Mouse (Mus musculus): Measurements from ENCODE around the gene Cbr4. TPM values are rescaled to one million over a fixed set of nuclear protein-coding genes. Genes with fewer than 3 reads are reported as not detected.
A peak's percentile ranks its signal among the peaks of the same experiment; 100 is the strongest.

The Cbr4 gene
- 14.8 TPM for polyA plus RNA-seq (2012; fragmentation: generic; extraction: Trizol)

DNA sequence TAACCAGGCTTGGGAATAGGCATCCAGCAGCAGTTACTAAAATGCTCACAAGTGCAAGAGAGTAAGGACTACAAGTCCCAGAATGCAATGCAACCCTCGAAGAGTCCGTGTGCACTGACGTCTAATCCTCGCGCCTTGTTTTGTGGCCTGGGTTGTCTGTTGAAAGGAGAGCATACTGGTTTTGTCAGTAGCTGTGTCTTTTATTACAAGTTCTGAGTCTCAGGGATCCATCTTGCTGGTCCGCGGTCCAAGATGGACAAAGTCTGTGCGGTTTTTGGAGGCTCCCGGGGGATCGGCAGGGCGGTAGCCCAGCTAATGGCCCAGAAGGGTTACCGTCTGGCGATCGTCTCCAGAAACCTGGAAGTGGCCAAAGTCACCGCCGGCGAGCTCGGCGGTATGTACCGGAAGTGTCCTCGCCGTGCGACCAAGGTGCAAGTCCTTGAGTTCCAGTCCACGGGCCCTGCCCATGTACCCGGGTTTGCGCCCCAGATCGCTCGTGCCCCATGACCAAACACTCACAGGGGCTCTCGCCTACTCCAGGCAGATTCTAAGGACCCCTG is at the start of gene Cbr4:
Gene Cbr4, plus strand, starts transcription at position 138 of the 560 bp plus-strand sequence.
- no peaks in the 10 kb centered on the region for H3K79me2 ChIP-seq (ENCODE audit: control insufficient read depth, insufficient read depth)
- TF ChIP-seq MYOG (IDR thresholded peaks at IDR 0.05; ENCODE audit: control insufficient read depth in 1 of 3, insufficient read depth in 1 of 3, insufficient read length in 2 of 3, low read depth in 2 of 3) (no peak), USF1 (IDR thresholded peaks at IDR 0.05; ENCODE audit: low read depth) (no peak), TCF12 (IDR thresholded peaks at IDR 0.05; ENCODE audit: insufficient read depth, poor library complexity, severe bottlenecking) (no peak), POLR2AphosphoS2 (IDR thresholded peaks at IDR 0.05; ENCODE audit: insufficient read length, low read depth) (peak; percentile 48), E2F4 (IDR thresholded peaks at IDR 0.05; ENCODE audit: insufficient read depth) (no peak), POLR2A (IDR thresholded peaks at IDR 0.05; ENCODE audit: insufficient read length, low read depth) (peak; percentile 40), MAX (IDR thresholded peaks at IDR 0.05; ENCODE audit: low read depth) (peak; percentile 21), REST (IDR thresholded peaks at IDR 0.05; ENCODE audit: insufficient read depth, insufficient read length) (no peak), MYOD1 (IDR thresholded peaks at IDR 0.05; ENCODE audit: control insufficient read depth in 1 of 3, insufficient read length in 2 of 3, low read depth in 2 of 3) (no peak), CEBPB (IDR thresholded peaks at IDR 0.05; ENCODE audit: insufficient read depth, poor library complexity, severe bottlenecking) (no peak), TCF3 (IDR thresholded peaks at IDR 0.05; ENCODE audit: insufficient read length, low read depth) (no peak), SRF (IDR thresholded peaks at IDR 0.05; ENCODE audit: control insufficient read depth, insufficient read length, low read depth) (peak; percentile 74)
- H3K27me3 ChIP-seq (ENCODE audit: control insufficient read depth, insufficient read depth, insufficient read length): peaks cover 2% of the 10 kb centered on the region
- H3K4me2 ChIP-seq (ENCODE audit: low read depth): peak within 1 kb of the TSS; percentile 65
- peak within 1 kb of the TSS; percentile 72 for H3K4me3 ChIP-seq
- peaks cover 3% of the 10 kb centered on the region for H3K36me3 ChIP-seq (ENCODE audit: control insufficient read depth, insufficient read depth)
- H3ac ChIP-seq (ENCODE audit: control insufficient read depth, insufficient read length): peak within 1 kb of the TSS; percentile 11

DNA sequence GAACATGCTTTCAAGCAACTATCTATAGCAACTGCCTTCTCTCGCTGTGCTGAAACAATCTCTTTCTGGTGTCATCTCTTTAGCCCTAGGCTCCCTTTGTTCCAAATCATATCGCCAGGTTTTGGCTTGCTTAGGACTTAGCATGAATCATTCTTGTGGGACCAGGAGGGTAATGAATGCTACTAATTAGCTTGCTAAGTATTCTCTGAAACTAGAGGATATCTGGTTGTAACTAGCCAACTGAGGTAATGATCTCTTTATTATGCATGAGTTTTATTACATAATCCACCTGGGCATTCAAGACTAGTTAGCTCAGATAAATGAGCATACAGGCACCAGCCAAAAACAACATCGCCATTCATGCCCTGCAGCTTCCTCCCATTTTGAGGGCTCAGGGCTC is 44.5 kb upstream of the Cbr4 start:
- H3K79me2 ChIP-seq (ENCODE audit: control insufficient read depth, insufficient read depth): no peaks in the 10 kb centered on the region
- no peaks in the 10 kb centered on the region for H3K27me3 ChIP-seq (ENCODE audit: control insufficient read depth, insufficient read depth, insufficient read length)
- no peaks in the 10 kb centered on the region for H3K36me3 ChIP-seq (ENCODE audit: control insufficient read depth, insufficient read depth)
- TF ChIP-seq SRF (IDR thresholded peaks at IDR 0.05; ENCODE audit: control insufficient read depth, insufficient read length, low read depth) (no peak), MAX (IDR thresholded peaks at IDR 0.05; ENCODE audit: low read depth) (no peak), TCF3 (IDR thresholded peaks at IDR 0.05; ENCODE audit: insufficient read length, low read depth) (no peak), POLR2A (IDR thresholded peaks at IDR 0.05; ENCODE audit: insufficient read length, low read depth) (no peak), TCF12 (IDR thresholded peaks at IDR 0.05; ENCODE audit: insufficient read depth, poor library complexity, severe bottlenecking) (no peak), USF1 (IDR thresholded peaks at IDR 0.05; ENCODE audit: low read depth) (no peak), E2F4 (IDR thresholded peaks at IDR 0.05; ENCODE audit: insufficient read depth) (no peak), CEBPB (IDR thresholded peaks at IDR 0.05; ENCODE audit: insufficient read depth, poor library complexity, severe bottlenecking) (no peak), MYOG (IDR thresholded peaks at IDR 0.05; ENCODE audit: control insufficient read depth in 1 of 3, insufficient read depth in 1 of 3, insufficient read length in 2 of 3, low read depth in 2 of 3) (no peak), REST (IDR thresholded peaks at IDR 0.05; ENCODE audit: insufficient read depth, insufficient read length) (no peak), MYOD1 (IDR thresholded peaks at IDR 0.05; ENCODE audit: control insufficient read depth in 1 of 3, insufficient read length in 2 of 3, low read depth in 2 of 3) (no peak), POLR2AphosphoS2 (IDR thresholded peaks at IDR 0.05; ENCODE audit: insufficient read length, low read depth) (no peak)
- no peak overlapping the region for H3K4me2 ChIP-seq (ENCODE audit: low read depth)
- H3ac ChIP-seq (ENCODE audit: control insufficient read depth, insufficient read length): no peak overlapping the region
- H3K4me3 ChIP-seq: no peak overlapping the region

DNA sequence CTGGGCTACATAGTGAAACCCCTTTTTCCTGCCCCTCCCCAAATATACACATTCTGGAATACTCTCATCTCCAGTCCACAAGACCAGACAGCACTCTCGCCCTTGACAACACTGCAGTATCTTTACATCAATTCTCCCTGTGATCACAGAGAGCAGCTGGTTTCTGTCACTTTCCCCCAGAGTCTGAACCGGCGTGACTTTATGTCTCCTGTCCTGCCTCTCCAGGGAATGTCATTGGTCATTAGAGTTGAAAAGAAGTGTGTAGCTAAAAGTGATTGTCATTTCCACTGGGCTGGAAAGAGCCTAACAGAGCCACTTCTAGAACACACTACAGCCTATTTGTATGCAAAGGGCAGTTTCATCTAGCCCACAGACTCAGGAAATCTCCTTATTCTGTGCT is 43.2 kb upstream of the Cbr4 start:
- Histone ChIP-seq H3K27me3 (ENCODE audit: control insufficient read depth, insufficient read depth, insufficient read length) (no peaks in the 10 kb centered on the region), H3ac (ENCODE audit: control insufficient read depth, insufficient read length) (no peak overlapping the region), H3K36me3 (ENCODE audit: control insufficient read depth, insufficient read depth) (no peaks in the 10 kb centered on the region), H3K4me2 (ENCODE audit: low read depth) (no peak overlapping the region), H3K79me2 (ENCODE audit: control insufficient read depth, insufficient read depth) (no peaks in the 10 kb centered on the region), H3K4me3 (no peak overlapping the region)
- TF ChIP-seq MYOD1 (IDR thresholded peaks at IDR 0.05; ENCODE audit: control insufficient read depth in 1 of 3, insufficient read length in 2 of 3, low read depth in 2 of 3) (no peak), MYOG (IDR thresholded peaks at IDR 0.05; ENCODE audit: control insufficient read depth in 1 of 3, insufficient read depth in 1 of 3, insufficient read length in 2 of 3, low read depth in 2 of 3) (no peak), TCF3 (IDR thresholded peaks at IDR 0.05; ENCODE audit: insufficient read length, low read depth) (no peak), REST (IDR thresholded peaks at IDR 0.05; ENCODE audit: insufficient read depth, insufficient read length) (no peak), MAX (IDR thresholded peaks at IDR 0.05; ENCODE audit: low read depth) (no peak), TCF12 (IDR thresholded peaks at IDR 0.05; ENCODE audit: insufficient read depth, poor library complexity, severe bottlenecking) (no peak), POLR2AphosphoS2 (IDR thresholded peaks at IDR 0.05; ENCODE audit: insufficient read length, low read depth) (no peak), POLR2A (IDR thresholded peaks at IDR 0.05; ENCODE audit: insufficient read length, low read depth) (no peak), CEBPB (IDR thresholded peaks at IDR 0.05; ENCODE audit: insufficient read depth, poor library complexity, severe bottlenecking) (no peak), SRF (IDR thresholded peaks at IDR 0.05; ENCODE audit: control insufficient read depth, insufficient read length, low read depth) (no peak), USF1 (IDR thresholded peaks at IDR 0.05; ENCODE audit: low read depth) (no peak)

DNA sequence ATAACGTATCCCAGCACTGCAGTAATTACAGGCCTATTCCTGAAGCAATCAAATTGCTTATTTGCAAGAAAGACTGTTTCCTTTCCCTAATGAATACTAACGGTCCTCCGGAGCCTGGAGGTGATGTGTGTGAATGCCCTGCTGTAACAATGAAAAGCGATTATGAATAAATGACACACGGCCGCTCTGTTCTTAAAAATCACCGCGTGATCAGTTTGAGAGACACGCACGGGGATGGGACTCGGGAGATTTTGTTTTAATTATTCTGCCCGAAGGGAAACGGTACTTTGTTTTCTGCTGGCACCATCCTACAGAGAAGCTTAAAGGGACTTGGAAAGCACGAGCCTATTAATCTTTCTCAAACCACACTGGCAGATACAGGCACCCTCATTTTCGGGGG is 41.2 kb upstream of the Cbr4 start:
- Histone ChIP-seq H3K36me3 (ENCODE audit: control insufficient read depth, insufficient read depth) (no peaks in the 10 kb centered on the region), H3K27me3 (ENCODE audit: control insufficient read depth, insufficient read depth, insufficient read length) (no peaks in the 10 kb centered on the region), H3K4me2 (ENCODE audit: low read depth) (no peak overlapping the region), H3K4me3 (no peak overlapping the region), H3K79me2 (ENCODE audit: control insufficient read depth, insufficient read depth) (no peaks in the 10 kb centered on the region), H3ac (ENCODE audit: control insufficient read depth, insufficient read length) (no peak overlapping the region)
- TF ChIP-seq TCF12 (IDR thresholded peaks at IDR 0.05; ENCODE audit: insufficient read depth, poor library complexity, severe bottlenecking) (no peak), USF1 (IDR thresholded peaks at IDR 0.05; ENCODE audit: low read depth) (no peak), POLR2AphosphoS2 (IDR thresholded peaks at IDR 0.05; ENCODE audit: insufficient read length, low read depth) (no peak)

DNA sequence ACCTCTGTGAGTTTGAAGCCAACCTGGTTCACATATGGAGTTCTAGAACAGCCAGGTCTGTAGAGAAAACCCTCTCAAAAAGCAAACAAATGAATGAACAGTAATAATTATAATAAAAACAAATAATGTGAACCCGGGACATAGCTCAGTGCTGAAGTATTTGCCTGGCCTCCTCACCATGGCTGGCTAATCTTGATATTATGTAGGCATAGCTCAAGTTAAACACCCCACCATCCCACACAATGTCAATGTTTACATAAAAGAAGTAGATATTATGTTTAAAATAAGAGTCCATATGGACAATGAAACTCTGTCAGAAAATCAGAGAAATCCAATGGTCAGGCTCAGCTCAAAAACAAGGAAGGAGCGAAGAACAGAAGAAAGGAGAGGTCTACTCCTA is 39.4 kb upstream of the Cbr4 start:
- no peaks in the 10 kb centered on the region for H3K79me2 ChIP-seq (ENCODE audit: control insufficient read depth, insufficient read depth)
- H3K4me2 ChIP-seq (ENCODE audit: low read depth): no peak overlapping the region
- no peaks in the 10 kb centered on the region for H3K36me3 ChIP-seq (ENCODE audit: control insufficient read depth, insufficient read depth)
- no peaks in the 10 kb centered on the region for H3K27me3 ChIP-seq (ENCODE audit: control insufficient read depth, insufficient read depth, insufficient read length)
- H3ac ChIP-seq (ENCODE audit: control insufficient read depth, insufficient read length): no peak overlapping the region
- no peak for TF ChIP-seq TCF3 (IDR thresholded peaks at IDR 0.05; ENCODE audit: insufficient read length, low read depth)
- no peak for TF ChIP-seq MYOD1 (IDR thresholded peaks at IDR 0.05; ENCODE audit: control insufficient read depth in 1 of 3, insufficient read length in 2 of 3, low read depth in 2 of 3)
- no peak overlapping the region for H3K4me3 ChIP-seq
